Mouse (Mus musculus): ENCODE results near the gene Hspg2.
"Not testable (repeated sequence)": the region's sequence is repeated elsewhere in the genome, so short reads cannot be mapped to it uniquely, and the experiment has no call there.

Hspg2 gene

GRCm38 (mm10) chr4:137580299-137580698 lies 111.7 kb downstream of the Hspg2 start:
- DNase-seq, result no peak

- DNase-seq, result peak; percentile 26
Measured at GRCm38 (mm10) chr4:137581815-137582214, 113.2 kb downstream of the Hspg2 start.

GRCm38 (mm10) chr4:137589095-137589494 lies 120.5 kb downstream of the Hspg2 start:
- DNase-seq, result not testable (repeated sequence)

GRCm38 (mm10) chr4:137589586-137589985 lies 121.0 kb downstream of the Hspg2 start:
- DNase-seq, result no peak

GRCm38 (mm10) chr4:137590961-137591360 lies 122.4 kb downstream of the Hspg2 start:
- DNase-seq, result no peak

GRCm38 (mm10) chr4:137593601-137594495 lies 125.3 kb downstream of the Hspg2 start, which contains the start of gene Usp48:
Gene Usp48 (plus strand): TSS chr4:137593755.
- peak; percentile 100 for DNase-seq

- DNase-seq, result peak; percentile 51
Measured at GRCm38 (mm10) chr4:137594496-137595270, 126.1 kb downstream of the Hspg2 start.

- no peak for DNase-seq
Measured at GRCm38 (mm10) chr4:137597098-137597630, 128.6 kb downstream of the Hspg2 start.

- no peak for DNase-seq
Measured at GRCm38 (mm10) chr4:137598577-137598976, 130.0 kb downstream of the Hspg2 start.

GRCm38 (mm10) chr4:137603449-137604171 lies 135.0 kb downstream of the Hspg2 start:
- no peak for DNase-seq

GRCm38 (mm10) chr4:137607023-137607422 lies 138.5 kb downstream of the Hspg2 start:
- DNase-seq, result no peak

GRCm38 (mm10) chr4:137609281-137609680 lies 140.7 kb downstream of the Hspg2 start:
- no peak for DNase-seq

GRCm38 (mm10) chr4:137609702-137610101 lies 141.1 kb downstream of the Hspg2 start:
- DNase-seq, result no peak

- no peak for DNase-seq
Measured at GRCm38 (mm10) chr4:137610256-137610655, 141.7 kb downstream of the Hspg2 start.
